Mouse (Mus musculus) T-helper 2 cell (primary cell): ENCODE results near the gene Syn3.

Source experiments
- in situ Hi-C: fragments of 300-600 bp; cut with MboI, MseI; formaldehyde crosslinking; loops from one replicate; pipeline ENCODE4 v1.15.1; 2025; ENCODE audit warnings: high pct_unique_total_duplicates

Gene Syn3

GRCm38 (mm10) chr10:86225480-86225879 is 273.2 kb downstream of the Syn3 start:
- in situ Hi-C loops: no loop called here

- in situ Hi-C loops: no loop called here
Observed at GRCm38 (mm10) chr10:86218984-86219383, 279.7 kb downstream of the Syn3 start.

DNA sequence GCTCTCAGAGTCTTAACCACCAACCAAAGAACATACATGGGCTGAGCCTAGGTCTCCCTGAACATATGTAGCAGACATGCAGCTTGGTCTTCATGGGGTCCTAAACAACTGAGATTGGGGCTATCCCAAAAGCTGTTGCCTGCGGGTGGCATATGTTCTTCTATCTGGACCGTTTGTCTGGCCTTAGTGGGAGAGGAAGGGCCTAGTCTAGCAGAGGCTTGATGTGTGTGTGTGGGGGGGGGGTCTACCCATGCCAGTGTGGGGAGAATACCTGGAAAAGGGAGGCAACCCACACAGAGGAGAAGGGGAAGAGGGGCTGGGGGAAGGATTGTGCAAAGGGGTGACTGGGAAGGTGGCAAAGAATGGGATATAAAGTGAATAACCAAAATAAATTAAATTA is 281.9 kb downstream of the Syn3 start:
- in situ Hi-C loops: no loop called here

- in situ Hi-C loops: no loop called here
Observed at GRCm38 (mm10) chr10:86212062-86212461, 286.6 kb downstream of the Syn3 start.

DNA sequence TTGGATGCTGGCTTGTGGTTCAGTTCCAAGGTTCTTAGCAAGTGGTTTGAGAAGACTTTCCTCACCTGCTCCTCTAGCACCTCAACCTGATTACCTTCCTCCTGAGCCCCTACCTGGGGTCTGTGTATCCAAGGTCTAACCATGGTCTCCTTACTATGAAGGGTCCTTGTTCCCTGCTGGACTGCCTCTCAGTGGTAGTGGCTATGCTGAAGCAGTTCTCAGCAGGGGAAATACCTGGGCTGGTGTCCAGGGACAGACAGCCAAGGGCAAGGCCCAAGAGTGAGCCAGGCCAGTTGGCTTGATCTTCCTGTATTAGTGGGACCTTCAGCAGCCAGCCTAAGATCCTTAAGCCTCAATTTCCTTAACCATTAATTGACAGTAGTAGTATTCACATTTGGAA is 294.8 kb downstream of the Syn3 start:
- in situ Hi-C loops: no loop called here

- in situ Hi-C loops: no loop called here
Observed at GRCm38 (mm10) chr10:86203175-86203574, 295.5 kb downstream of the Syn3 start.

GRCm38 (mm10) chr10:86201826-86202225 is 296.9 kb downstream of the Syn3 start:
- in situ Hi-C loops: no loop called here

- in situ Hi-C loops: no loop called here
Observed at GRCm38 (mm10) chr10:86201006-86201405, 297.7 kb downstream of the Syn3 start.

GRCm38 (mm10) chr10:86196414-86197025 is 302.2 kb downstream of the Syn3 start:
- in situ Hi-C loops: no loop called here

DNA sequence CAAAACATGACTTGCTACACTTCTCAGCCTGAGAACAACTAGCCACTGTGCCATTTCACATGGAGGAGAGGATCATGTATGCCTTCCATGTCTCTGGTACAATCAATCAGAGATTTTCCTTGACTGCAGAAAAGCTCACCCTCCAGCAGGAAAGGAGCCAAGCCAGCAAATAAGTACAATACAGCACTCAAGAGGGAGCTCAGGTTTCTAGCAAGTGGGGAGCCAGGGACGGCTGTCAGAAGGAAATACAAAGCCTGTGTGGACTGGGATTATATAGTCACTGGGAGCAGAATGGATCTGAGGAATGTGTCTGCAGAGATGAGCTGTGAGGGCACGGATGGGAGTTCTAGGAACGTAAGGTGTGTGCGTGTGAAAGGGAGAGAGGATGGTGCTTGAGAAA is 304.0 kb downstream of the Syn3 start:
- in situ Hi-C loops: no loop called here

GRCm38 (mm10) chr10:86193863-86194434 is 304.7 kb downstream of the Syn3 start:
- in situ Hi-C loops: no loop called here

GRCm38 (mm10) chr10:86188614-86189013 is 310.1 kb downstream of the Syn3 start:
- in situ Hi-C loops: no loop called here

GRCm38 (mm10) chr10:86187881-86188280 is 310.8 kb downstream of the Syn3 start:
- in situ Hi-C loops: no loop called here

GRCm38 (mm10) chr10:86183148-86183885 is 315.4 kb downstream of the Syn3 start:
- in situ Hi-C loops: no loop called here

GRCm38 (mm10) chr10:86182183-86182805 is 316.4 kb downstream of the Syn3 start:
- in situ Hi-C loops: no loop called here

- in situ Hi-C loops: no loop called here
Observed at GRCm38 (mm10) chr10:86176411-86176810, 322.3 kb downstream of the Syn3 start.

DNA sequence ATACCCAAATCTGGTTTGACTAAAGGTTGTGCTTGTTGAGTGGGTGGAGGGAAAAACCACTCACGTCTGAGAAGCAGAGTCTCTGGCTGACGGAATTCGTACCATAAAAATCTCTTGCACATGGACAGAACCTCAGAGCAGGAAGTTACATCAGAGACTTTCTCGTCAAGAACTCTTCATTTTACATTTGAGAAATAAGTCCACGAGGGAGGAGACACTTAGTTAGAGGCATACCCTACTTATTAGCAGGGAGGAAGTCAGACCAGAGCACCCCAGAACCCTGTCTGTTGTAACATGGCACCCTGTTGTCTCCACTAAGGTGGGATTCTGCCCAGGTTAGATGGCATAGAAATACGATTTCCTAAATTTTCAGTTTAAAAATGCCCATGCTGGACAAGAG is 324.7 kb downstream of the Syn3 start:
- in situ Hi-C loops: no loop called here

- in situ Hi-C loops: no loop called here
Observed at GRCm38 (mm10) chr10:86173284-86173683, 325.4 kb downstream of the Syn3 start.

DNA sequence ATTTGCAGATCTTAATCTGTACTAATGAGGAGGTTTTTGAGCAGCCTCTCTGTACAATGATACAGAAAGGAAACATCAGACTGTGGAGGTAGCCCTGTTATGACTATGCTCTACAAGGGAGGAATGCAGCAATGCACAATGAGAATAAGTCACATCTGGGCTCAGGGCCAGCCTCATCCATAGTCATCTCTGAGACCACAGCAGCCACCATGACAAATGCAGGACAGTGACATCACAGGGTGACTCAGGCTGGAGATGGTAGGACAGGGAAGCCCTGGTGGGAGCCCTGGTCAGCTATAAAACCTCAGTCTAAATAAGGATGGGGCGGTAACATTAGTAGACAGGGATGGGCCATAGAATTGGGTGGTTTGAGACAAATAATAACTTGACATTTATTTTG is 327.4 kb downstream of the Syn3 start:
- in situ Hi-C loops: no loop called here

DNA sequence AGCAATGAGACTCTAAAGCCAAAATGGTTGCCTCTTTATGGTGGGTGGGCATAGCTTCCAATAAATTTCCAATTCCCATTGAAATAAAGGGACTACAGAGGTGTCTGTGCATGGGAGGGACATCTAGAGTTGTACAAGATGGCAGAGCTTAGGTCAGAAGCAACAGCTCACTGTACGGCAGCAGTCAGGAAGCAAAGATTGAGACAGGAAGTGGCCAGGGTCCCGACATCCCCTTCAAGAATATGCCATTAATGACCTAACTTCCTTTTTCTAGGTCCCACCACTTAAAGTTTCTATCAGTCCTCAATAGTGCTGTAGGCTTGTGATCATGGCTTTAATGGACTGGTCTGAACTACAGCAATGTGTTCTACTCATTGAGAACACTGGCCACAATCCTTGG is 330.6 kb downstream of the Syn3 start:
- in situ Hi-C loops: no loop called here

DNA sequence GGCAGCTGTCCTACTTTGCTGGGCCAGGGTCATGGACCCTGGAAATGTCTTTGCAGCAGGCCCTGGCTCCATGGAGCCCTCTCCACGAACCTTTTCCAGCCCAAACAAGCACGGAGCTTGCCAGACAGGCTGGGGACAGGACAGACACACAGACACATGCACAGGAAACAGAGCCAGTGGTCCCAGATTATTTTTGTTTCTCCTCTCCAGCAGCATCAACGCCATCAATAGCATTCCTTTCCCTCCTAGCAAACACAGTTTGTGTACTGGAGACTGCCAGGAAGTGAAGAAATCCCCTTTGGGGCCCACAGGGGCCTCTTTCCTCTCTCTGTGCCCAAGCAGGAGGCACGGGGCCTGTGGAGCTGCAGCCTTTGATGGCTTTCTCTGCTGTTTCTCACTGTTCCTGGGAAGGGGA is 331.8 kb downstream of the Syn3 start:
- in situ Hi-C loops: no loop called here

DNA sequence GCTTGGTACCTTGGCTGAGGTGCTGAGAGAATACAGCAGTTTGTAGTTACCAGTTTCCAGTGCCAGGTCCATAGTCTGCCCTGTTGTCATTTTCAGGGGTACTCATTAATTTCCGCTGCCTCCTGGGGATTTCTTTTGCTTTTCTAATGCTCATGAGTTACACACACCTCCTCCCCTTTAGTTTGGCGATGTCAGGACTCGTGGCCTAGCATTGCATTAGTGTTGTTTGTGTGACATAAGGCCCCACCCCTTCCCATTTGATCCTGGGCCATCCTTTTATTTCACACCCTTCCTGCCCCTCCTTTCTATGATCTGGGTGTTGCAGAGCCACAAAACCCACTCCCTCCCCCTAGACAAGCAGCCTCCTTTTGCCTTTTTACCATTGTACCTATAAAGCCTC is 334.6 kb downstream of the Syn3 start:
- in situ Hi-C loops: no loop called here
